Mouse (Mus musculus) cerebellum, postnatal 25 days (tissue): Measurements from ENCODE around the gene Olfr262.
"Not testable (repeated sequence)": the region's sequence is repeated elsewhere in the genome, so short reads cannot be mapped to it uniquely, and the experiment has no call there.

Experiments
- DNase-seq, 2 experiments: peaks; one replicate each; pipeline ENCODE4 v3.0.0; 2021; ENCODE audit warnings: mixed read lengths in 2 of 2

Gene Olfr262

GRCm38 (mm10) chr19:12241559-12241958 is at the start of gene Olfr262:
Olfr262 (minus strand) TSS chr19:12241659.
- DNase-seq = no peak

GRCm38 (mm10) chr19:12279554-12279953 is 38.1 kb upstream of the Olfr262 start, which contains the start of gene Olfr1434:
Olfr1434 (plus strand) TSS chr19:12279854.
- DNase-seq = no peak

- DNase-seq = no peak
Observed at GRCm38 (mm10) chr19:12260732-12261131, 19.3 kb upstream of the Olfr262 start, which contains the start of gene Olfr235. Olfr235 (plus strand) TSS chr19:12261032.

GRCm38 (mm10) chr19:12232496-12232895 is 9.0 kb downstream of the Olfr262 start, which contains the start of gene Olfr1432:
Olfr1432 (minus strand) TSS chr19:12232596.
- not testable (repeated sequence) for DNase-seq

GRCm38 (mm10) chr19:12200334-12200733 is 41.1 kb downstream of the Olfr262 start, which contains the start of gene Olfr1431:
Olfr1431 (plus strand) TSS chr19:12200634.
- DNase-seq = no peak

GRCm38 (mm10) chr19:12199076-12199475 is 42.4 kb downstream of the Olfr262 start:
- not testable (repeated sequence) for DNase-seq
